Mouse (Mus musculus) lung, postnatal 36 days (tissue): ENCODE measurements at regions not wholly inside any gene's neighbourhood (a gene's known extent, or its start where the extent isn't known, plus 50 kb on each side); places are given as distances from the start of the nearest gene placed in this dataset.

Source experiments
- DNase-seq: peaks from one replicate; pipeline ENCODE4 v3.0.0; 2022; ENCODE audit warnings: mixed read lengths

DNA sequence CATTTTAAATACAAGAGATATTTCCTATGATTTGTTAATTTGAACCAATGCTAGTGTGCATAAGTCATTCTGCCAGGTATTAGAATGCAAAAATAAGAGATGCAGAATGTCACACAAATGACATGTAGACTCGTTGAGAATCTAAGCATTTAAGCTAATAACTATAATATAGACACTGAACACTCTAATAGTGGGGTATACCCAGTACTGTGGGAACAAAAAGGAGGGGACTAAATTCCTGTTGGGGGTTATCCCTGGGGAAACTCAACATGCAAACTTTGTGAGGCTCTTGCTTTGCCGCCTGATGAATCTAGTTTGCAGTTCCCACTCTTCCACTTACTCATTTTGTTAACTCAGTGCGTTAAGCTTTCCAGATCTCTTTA is 154.0 kb upstream of the Tnc start:
- DNase-seq = no peak

DNA sequence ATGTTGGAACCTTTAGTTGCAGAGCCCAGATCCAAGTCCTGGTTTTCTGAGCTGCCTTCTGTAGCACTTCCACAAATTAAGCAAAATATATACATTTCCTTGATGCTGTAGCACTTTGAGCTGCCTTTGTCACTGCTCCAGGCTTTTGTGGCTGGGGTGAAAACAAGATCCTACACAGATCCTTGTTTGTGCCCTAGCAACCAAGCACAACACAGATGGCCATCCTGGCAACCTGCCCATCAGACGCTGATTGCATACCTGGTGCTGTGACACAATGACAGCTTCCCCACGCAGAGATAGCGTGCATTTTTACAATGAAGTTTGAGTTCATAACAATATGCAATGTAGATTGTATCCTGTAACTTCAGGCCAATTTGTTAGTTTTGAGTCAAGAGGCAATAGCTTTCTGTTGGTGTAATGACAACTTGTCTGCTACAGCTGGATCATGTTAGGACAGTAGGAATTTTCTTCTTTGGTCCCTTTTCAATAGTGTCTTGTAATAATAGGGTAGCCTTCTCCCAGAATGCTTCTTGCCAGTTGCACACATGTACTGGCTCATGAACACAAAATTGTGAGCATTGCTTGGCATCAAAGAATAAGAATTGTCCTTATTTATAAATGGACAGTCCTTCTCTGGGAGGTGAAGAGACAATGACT is 153.5 kb upstream of the Tnc start:
- peak; percentile 32 for DNase-seq

DNA sequence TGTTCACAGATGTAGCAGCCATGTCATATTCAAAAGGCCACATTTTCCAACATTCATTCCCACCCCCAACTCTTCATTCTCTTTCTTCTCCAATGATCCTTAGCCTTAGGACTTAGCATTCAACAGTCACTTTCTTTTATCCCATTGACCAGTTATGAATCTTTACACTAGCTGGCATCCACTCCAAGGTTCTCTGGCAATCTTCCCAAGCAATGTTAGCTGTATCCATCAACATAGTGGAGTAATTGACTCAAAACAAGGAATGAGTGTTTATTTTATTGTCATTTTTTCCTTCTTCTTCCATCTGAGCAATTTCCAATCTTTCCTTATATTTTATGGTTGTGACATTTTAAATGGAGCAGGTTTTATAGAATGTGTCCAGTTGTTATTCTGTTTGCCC is 138.2 kb upstream of the Tnc start:
- DNase-seq = no peak

DNA sequence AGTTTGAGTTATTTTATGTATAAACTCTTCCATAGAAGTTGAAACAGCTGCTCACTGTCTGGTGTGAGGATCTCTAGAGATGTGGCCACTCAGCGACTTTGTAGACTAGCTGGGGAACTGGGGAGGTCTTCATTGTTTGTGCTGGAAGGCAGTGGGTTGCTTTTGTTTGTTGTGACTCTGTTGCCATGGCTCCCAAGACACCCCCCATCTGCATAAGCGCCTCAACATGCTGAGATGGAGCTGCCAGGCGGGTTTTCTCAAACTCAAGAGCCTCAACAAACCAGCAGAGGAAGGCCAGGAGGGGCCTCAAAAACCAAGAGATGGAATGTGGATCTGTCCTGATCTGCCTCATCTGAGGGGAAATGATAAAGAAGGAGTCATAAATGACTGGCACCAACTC is 129.1 kb upstream of the Tnc start:
- DNase-seq = peak; percentile 11

DNA sequence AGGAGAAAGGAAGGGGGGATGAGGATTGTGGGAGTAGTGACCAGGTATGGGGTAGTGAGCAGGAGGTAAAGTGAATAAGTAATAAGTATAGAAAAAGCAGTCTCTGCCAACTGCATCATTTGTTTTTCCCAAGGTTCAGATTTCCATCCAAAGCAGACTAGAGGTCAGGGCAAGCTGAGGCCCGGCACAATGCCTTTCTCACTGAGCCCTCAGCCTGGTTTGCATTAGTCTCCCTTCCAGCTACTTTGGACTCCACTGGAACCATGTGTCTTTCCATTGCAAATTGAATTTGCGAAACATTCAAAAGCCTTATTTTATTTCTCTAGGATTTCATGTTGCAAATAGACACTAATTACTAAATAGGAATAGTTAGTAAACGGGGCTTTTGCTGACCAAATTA is 124.7 kb upstream of the Tnc start:
- DNase-seq = no peak

DNA sequence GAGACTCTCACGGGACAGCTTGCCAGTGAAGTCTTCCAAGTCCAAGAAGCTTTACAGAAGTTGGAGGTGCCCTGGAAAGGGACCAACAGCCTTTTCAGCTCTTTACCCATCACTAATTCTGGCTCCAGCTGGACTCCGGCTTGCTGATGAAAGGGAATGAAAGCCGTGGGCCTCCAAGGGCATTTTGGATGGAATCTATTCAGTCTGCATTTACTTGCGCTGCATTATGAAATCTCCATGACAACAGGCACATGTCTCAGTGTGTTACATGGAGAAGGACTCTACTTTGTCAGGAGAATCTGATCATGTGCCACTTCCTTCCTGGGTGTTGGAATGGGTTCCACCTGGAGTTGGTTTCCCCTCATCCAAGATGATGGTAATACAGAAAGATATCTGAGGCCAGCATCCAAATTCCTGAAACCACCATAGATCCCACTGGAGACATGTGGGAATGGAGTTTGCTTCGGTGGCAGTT is 102.2 kb upstream of the Tnc start:
- DNase-seq = peak; percentile 28

DNA sequence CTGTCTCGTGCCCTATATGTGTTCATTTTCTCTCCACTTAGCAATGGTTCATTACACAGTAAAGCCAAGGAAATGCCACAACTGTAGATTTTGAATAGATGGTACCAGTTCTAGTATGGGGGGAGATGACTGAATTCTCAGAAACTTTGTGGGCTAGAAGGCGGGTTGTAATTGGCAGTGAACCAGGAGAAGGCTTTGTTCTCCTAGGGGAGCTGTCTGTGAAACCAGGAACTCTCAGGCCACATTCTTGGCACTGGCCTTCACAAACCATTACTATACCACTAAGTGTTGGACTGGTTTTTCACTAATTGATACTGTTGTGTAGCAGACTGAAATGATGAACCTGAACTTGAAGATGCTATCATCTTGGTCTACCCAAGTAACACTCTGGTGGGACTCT is 99.1 kb upstream of the Tnc start:
- DNase-seq = no peak

DNA sequence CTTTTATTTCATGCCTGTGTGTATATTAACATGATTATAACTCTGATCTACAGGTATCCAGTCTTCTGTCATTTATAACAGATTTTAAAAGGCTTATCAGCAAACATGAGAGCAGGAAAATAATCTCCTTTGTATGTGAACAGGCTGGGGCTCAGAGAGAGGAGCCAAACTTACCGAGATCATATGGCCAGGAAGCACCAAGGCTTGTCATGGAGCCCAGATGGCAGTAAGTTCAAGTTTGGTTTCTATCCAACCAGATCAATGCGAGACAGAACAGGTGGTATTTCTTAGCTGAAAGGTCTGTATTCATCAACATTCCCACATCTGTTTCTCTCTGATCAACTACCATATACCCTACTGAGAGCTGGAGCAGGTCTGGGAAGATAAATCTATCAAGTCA is 96.1 kb upstream of the Tnc start:
- DNase-seq = no peak

DNA sequence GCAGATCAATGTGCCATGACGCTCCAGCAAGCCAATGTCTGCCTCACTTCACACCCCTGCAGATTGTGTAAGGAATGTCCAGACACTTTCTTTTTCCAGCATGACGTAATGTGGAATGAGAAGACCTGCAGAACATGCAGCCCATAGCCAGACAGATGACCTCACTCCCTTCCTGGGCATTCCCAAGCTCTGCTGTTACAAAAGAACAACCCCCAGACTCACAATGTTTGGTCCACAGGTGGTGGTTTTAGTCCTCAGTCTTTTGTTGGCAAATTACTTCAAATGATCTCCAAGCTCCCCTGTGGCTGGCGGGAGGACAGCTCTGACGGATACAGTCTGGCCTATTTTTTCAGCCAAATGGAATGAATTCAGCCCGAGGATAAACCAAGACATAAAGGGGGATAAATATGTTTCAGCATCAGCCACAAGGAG is 95.6 kb upstream of the Tnc start:
- DNase-seq = peak; percentile 17

DNA sequence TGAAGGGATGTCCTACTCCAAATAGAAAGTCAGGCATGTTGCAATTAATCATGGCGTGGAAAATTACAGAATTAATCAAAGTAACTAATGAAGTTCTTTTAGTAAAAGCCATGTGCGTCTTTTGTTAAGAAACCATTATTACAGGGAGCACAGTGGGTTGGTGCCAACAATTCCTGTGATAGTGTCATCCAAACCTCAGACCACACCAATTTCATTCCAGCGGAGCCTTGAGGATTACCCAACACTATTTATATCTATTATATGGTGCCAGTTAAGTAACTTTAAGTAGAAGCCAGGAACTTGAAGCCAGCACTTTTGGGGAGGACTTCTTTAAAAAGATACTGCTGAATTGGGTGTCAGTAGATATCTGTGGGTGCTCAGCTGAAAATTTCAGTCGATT is 93.0 kb upstream of the Tnc start:
- peak; percentile 18 for DNase-seq

DNA sequence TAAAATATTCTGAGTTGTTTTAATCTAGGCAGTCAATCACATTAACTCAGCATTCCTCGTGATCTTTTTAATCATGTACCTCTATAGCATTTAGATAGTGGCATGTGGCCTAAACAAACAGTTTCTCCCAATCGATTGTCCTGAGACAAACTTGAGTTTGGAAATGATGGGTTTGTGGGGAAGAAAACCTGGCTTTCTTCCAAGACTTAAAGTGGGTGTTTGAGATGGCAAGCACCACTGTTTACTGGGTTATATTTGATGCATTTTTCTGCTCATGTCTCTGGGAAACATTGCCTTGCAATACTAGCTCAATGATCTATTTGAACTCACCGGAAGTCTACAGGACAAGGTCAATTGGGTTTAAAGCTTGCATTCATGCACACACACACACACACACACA is 88.2 kb upstream of the Tnc start:
- DNase-seq = no peak

DNA sequence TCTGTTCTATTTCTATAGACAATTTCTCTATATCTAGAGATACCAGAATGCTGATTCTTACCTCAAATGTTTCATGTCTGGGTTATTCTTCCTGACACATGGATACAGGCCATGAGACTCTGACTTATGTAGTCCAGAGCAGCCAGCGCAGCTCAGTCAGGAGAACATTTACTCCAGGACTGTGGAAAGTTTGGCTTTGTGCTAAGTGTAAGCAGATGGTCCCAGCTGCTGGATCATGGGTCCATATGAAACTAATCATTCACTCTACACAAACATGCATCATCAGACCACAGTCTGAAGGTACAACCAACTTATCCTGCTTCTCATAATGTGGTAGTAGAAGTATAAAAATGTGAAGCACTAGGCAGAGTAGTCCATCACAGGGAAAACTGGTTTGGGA is 82.5 kb upstream of the Tnc start:
- peak; percentile 63 for DNase-seq

DNA sequence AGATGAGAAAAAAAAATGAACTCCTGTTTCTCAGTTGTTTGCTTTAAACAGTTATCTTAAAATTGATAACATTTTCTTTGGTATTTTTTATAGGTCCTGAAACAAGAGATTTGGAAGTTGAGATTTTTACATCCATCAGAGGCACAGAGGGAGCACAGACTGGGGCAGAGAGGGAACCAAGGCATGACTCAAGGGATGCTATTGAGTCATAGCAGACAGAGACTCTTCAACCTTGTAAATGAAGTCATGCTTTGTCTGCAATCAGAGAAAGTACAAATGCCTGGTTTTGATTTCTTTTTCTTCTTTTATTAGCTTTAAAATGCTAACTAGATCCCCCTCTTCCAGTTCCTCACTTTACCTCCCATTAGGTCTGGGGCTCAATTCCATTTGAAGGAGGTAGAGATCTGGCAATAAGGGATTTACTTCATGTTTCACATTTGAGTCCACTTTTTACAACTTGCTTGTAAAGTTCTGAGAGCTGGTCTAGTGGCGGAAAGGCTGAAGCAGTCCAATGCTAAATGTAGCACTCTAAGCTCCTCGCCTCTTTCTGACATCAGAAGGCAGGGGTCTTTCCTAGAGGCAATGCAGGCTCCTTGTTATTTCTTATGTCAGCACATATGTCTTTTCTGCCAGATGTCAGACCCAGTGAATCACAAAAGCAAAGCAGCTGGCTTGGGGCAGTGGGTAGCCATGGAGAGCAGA is 77.7 kb upstream of the Tnc start:
- DNase-seq = no peak

DNA sequence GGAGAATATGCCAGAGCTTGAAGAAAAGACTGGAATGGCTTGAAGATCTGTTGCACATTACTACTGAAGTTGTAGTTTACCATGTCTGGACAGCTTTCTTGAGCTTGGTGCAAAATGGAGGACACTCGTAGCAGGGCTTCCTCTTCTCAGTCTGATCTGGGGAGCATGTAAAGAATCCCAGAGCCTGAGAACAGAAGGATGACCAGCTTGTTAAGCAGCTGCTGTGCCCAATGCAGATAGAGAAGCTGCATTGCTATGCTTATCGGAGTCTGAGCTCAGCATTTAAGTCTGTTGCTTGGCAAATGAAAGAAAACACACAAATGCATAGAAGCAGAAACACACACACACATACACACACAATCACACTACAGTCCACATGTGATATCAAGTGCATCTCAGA is 76.9 kb upstream of the Tnc start:
- DNase-seq = no peak

DNA sequence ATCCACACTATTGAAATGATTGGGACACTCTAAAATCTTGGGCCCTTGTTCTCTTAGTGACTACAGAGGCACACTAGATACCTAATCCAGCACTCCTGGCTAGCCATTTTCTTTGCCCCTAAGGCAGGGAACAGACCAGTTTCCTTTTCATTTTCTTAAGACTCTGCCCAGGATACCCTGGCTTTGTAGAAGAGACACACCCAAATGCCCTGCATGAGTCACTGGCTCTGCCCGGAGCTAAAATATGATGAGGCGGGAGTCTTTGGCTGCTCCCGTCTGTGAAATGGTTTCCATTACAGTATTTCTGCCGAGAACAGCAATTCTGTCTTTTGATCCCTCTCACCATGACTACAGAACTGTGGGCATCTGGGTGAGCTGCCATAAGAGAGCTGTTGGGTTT is 51.4 kb upstream of the Tnc start:
- DNase-seq = no peak
